Comparison of ENCODE assay signal across 19 mouse cellular contexts in the genomic region with DNA sequence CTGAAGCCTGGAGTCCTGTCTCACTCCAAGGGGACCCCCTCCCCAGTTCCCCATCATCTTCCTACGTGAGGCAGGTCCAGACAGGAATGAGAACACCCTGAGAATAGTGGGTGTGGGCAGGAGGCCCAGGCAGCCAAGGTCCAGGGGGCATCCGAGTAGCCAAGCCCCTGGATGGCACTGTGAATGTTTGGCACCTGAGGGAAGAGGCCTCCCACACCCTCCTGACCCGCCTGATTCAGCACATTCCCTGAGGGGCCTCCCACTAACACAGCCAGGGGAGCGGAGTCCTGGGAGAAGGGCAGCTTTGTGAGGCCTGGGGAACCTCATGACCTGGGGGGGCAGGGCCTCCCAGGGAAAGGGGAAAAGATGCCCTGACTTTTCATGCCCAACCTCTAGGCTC. TPM values are rescaled to one million over a fixed set of nuclear protein-coding genes. Genes with fewer than 3 reads are reported as not detected.
A peak's percentile ranks its signal among the peaks of the same experiment; 100 is the strongest.
DNase-seq lines count a peak whose midpoint lies in the region; ATAC-seq and TF ChIP-seq lines count a peak whose summit lies in the region.
"Had no signal": no experiment of that assay in that cellular context is flagged by ENCODE, and none has a peak within 500 bp of the region (broad histone marks: within the 10 kb centered on the region; RNA-seq: fewer than 3 reads in every experiment).

No protein-coding gene starts in this region.

- H3K9me3 ChIP-seq in forebrain, embryonic 10.5 days = peaks cover 4% of the 10 kb centered on the region; the same call in 1 of the 2 replicates
- H3K9me3 ChIP-seq in forebrain, embryonic 16.5 days (ENCODE audit: control insufficient read depth, low read length) = no peaks in the 10 kb centered on the region
- H3K9me3 ChIP-seq in midbrain, embryonic 10.5 days (replicated peaks) = peaks cover 3% of the 10 kb centered on the region; the same call in 1 of the 2 replicates
- 0 out of 2 replicates have a peak, but pooled peaks cover 4% of the 10 kb centered on the region for H3K9me3 ChIP-seq in midbrain, embryonic 13.5 days
- H3K9me3 ChIP-seq in kidney, postnatal 0 days (replicated peaks; ENCODE audit: low read length) = no peaks in the 10 kb centered on the region
- no peaks in the 10 kb centered on the region for H3K9me3 ChIP-seq in limb, embryonic 15.5 days
- H3K9me3 ChIP-seq: forebrain, embryonic 13.5 days; hindbrain, embryonic 15.5 days had no signal

- no peak overlapping the region for H3K4me3 ChIP-seq in forebrain, embryonic 10.5 days
- H3K4me3 ChIP-seq in forebrain, embryonic 16.5 days (replicated peaks; ENCODE audit: low read length) = no peak overlapping the region
- H3K4me3 ChIP-seq in midbrain, embryonic 10.5 days = no peak overlapping the region
- no peak overlapping the region for H3K4me3 ChIP-seq in midbrain, embryonic 13.5 days (replicated peaks)
- H3K4me3 ChIP-seq in kidney, postnatal 0 days (replicated peaks; ENCODE audit: low read depth, low read length) = no peak overlapping the region
- no peak overlapping the region for H3K4me3 ChIP-seq in limb, embryonic 15.5 days
- H3K4me3 ChIP-seq: forebrain, embryonic 13.5 days; hindbrain, embryonic 15.5 days had no signal

- peaks cover 21% of the 10 kb centered on the region for H3K4me1 ChIP-seq in forebrain, embryonic 10.5 days
- no peaks in the 10 kb centered on the region for H3K4me1 ChIP-seq in forebrain, embryonic 16.5 days (replicated peaks; ENCODE audit: control insufficient read depth, insufficient read depth, low read length)
- no peaks in the 10 kb centered on the region for H3K4me1 ChIP-seq in midbrain, embryonic 10.5 days
- H3K4me1 ChIP-seq in midbrain, embryonic 13.5 days (replicated peaks) = no peaks in the 10 kb centered on the region
- H3K4me1 ChIP-seq in kidney, postnatal 0 days (replicated peaks; ENCODE audit: insufficient read depth, low read length) = 0 out of 2 replicates have a peak, but pooled peaks cover 11% of the 10 kb centered on the region
- peaks cover 40% of the 10 kb centered on the region for H3K4me1 ChIP-seq in limb, embryonic 15.5 days
- H3K4me1 ChIP-seq: forebrain, embryonic 13.5 days had no signal

- no peak overlapping the region for H3K9ac ChIP-seq in forebrain, embryonic 16.5 days (replicated peaks; ENCODE audit: low read depth, low read length)
- H3K9ac ChIP-seq in midbrain, embryonic 13.5 days (replicated peaks) = no peak overlapping the region
- H3K9ac ChIP-seq in kidney, postnatal 0 days (ENCODE audit: low read depth, low read length) = no peak overlapping the region
- H3K9ac ChIP-seq in limb, embryonic 15.5 days = no peak overlapping the region
- H3K9ac ChIP-seq: forebrain, embryonic 13.5 days; hindbrain, embryonic 15.5 days; liver, embryonic 14.5 days had no signal

- peak overlapping the region; percentile 54 for H3K27ac ChIP-seq in forebrain, embryonic 10.5 days
- no peak overlapping the region for H3K27ac ChIP-seq in forebrain, embryonic 16.5 days (ENCODE audit: low read length)
- H3K27ac ChIP-seq in midbrain, embryonic 10.5 days (replicated peaks) = 0 out of 2 replicates have a peak overlapping the region, but pooled peaks have one; percentile 28
- no peak overlapping the region for H3K27ac ChIP-seq in midbrain, embryonic 13.5 days
- H3K27ac ChIP-seq in kidney, postnatal 0 days = peak overlapping the region; percentile 71
- peak overlapping the region; percentile 82 for H3K27ac ChIP-seq in limb, embryonic 15.5 days
- H3K27ac ChIP-seq: forebrain, embryonic 13.5 days; hindbrain, embryonic 15.5 days; liver, embryonic 14.5 days had no signal

- H3K27me3 ChIP-seq in forebrain, embryonic 10.5 days (ENCODE audit: poor library complexity, severe bottlenecking) = no peaks in the 10 kb centered on the region
- no peaks in the 10 kb centered on the region for H3K27me3 ChIP-seq in forebrain, embryonic 16.5 days (replicated peaks; ENCODE audit: control insufficient read depth, insufficient read depth, low read length)
- no peaks in the 10 kb centered on the region for H3K27me3 ChIP-seq in midbrain, embryonic 10.5 days (ENCODE audit: low read depth, poor library complexity, severe bottlenecking)
- no peaks in the 10 kb centered on the region for H3K27me3 ChIP-seq in midbrain, embryonic 13.5 days
- H3K27me3 ChIP-seq in kidney, postnatal 0 days (ENCODE audit: insufficient read depth, low read length) = no peaks in the 10 kb centered on the region
- no peaks in the 10 kb centered on the region for H3K27me3 ChIP-seq in limb, embryonic 15.5 days
- H3K27me3 ChIP-seq: forebrain, embryonic 13.5 days; hindbrain, embryonic 15.5 days had no signal

- DNase-seq in forebrain, embryonic 10.5 days (ENCODE audit: extremely low spot score, low spot score) = no peak
- DNase-seq in midbrain, embryonic 10.5 days (ENCODE audit: low spot score) = no peak
- DNase-seq in kidney, postnatal 0 days (ENCODE audit: low spot score) = no peak
- no peak for DNase-seq in embryo, embryonic 11 days
- DNase-seq: cerebellum, postnatal 10 days; heart, adult 18-20 months; heart, postnatal 36 days; thymus, postnatal 14 days had no signal

- no peak for TF ChIP-seq CTCF in kidney, postnatal 0 days (IDR thresholded peaks at IDR 0.05; ENCODE audit: low read depth)

- WGBS in forebrain, embryonic 10.5 days = 81% methylated on average over 4 of the region's 4 CpGs
- 75% methylated on average over 4 of the region's 4 CpGs for WGBS in forebrain, embryonic 16.5 days
- WGBS in midbrain, embryonic 10.5 days = 76% methylated on average over 4 of the region's 4 CpGs
- 64% methylated on average over 4 of the region's 4 CpGs for WGBS in midbrain, embryonic 13.5 days
- 42% methylated on average over 4 of the region's 4 CpGs for WGBS in kidney, postnatal 0 days
- WGBS in limb, embryonic 15.5 days = 58% methylated on average over 4 of the region's 4 CpGs

- peaks cover 29% of the 10 kb centered on the region for H3K36me3 ChIP-seq in forebrain, embryonic 10.5 days (replicated peaks)
- no peaks in the 10 kb centered on the region for H3K36me3 ChIP-seq in forebrain, embryonic 16.5 days (ENCODE audit: control insufficient read depth, insufficient read depth)
- H3K36me3 ChIP-seq in midbrain, embryonic 10.5 days = peaks cover 22% of the 10 kb centered on the region
- peaks cover 23% of the 10 kb centered on the region for H3K36me3 ChIP-seq in midbrain, embryonic 13.5 days
- H3K36me3 ChIP-seq in kidney, postnatal 0 days (ENCODE audit: insufficient read depth, low read length) = peaks cover 29% of the 10 kb centered on the region
- H3K36me3 ChIP-seq in limb, embryonic 15.5 days = peaks cover 75% of the 10 kb centered on the region
- H3K36me3 ChIP-seq: G1E had no signal

- ATAC-seq in forebrain, embryonic 16.5 days = no peak
- ATAC-seq in midbrain, embryonic 13.5 days = no peak
- ATAC-seq in kidney, postnatal 0 days (replicated peaks; ENCODE audit: low FRiP score, low read depth) = peak; percentile 58
- ATAC-seq in limb, embryonic 15.5 days (ENCODE audit: insufficient number of reproducible peaks, low FRiP score, low TSS enrichment, low read depth) = no peak
- ATAC-seq in granulocyte monocyte progenitor cell, adult 5-6 weeks (replicated peaks; ENCODE audit: poor library complexity, severe bottlenecking) = no peak
- ATAC-seq: CD4-positive, CD25-positive, alpha-beta regulatory T cell, adult 4 months; forebrain, embryonic 13.5 days; lung, postnatal 0 days had no signal

- no peak overlapping the region for H3K4me2 ChIP-seq in forebrain, embryonic 16.5 days (ENCODE audit: low read length)
- H3K4me2 ChIP-seq in midbrain, embryonic 13.5 days (replicated peaks) = no peak overlapping the region
- H3K4me2 ChIP-seq in kidney, postnatal 0 days (ENCODE audit: low read length) = no peak overlapping the region
- H3K4me2 ChIP-seq in limb, embryonic 15.5 days = no peak overlapping the region
- H3K4me2 ChIP-seq: forebrain, embryonic 13.5 days; hindbrain, embryonic 15.5 days had no signal

RNA-seq across cellular contexts. Expression of a gene that starts 23.8 kb away (rescaled TPM):
- polyA plus RNA-seq in forebrain, embryonic 10.5 days (2016; fragmentation: Nextera tagmentation; extraction: Ambion mirVana) = 2.1 and 2.2 TPM in 2 replicates
- polyA plus RNA-seq in forebrain, embryonic 16.5 days (2015; fragmentation: Nextera tagmentation; extraction: Ambion mirVana) = 0.39 and 0.53 TPM in 2 replicates
- 1.5 and 1.7 TPM in 2 replicates for polyA plus RNA-seq in midbrain, embryonic 10.5 days (2016; fragmentation: Nextera tagmentation; extraction: Ambion mirVana)
- polyA plus RNA-seq in midbrain, embryonic 13.5 days (2015; fragmentation: Nextera tagmentation; extraction: Ambion mirVana) = 0.61 and 0.67 TPM in 2 replicates
- polyA plus RNA-seq in kidney, postnatal 0 days (2015; fragmentation: Nextera tagmentation; extraction: Ambion mirVana) = 13.9 and 14.7 TPM in 2 replicates
- polyA plus RNA-seq in limb, embryonic 15.5 days (2015; fragmentation: Nextera tagmentation; extraction: Ambion mirVana) = 6.1 and 6.6 TPM in 2 replicates
- not detected in 2 replicates for total RNA-seq in granulocyte monocyte progenitor cell, adult 5-6 weeks (2014; fragmentation: Nextera tagmentation)
- total RNA-seq in granulocyte monocyte progenitor cell, adult 5-6 weeks (2017) = not detected in 2 replicates
- total RNA-seq: G1E; megakaryocyte progenitor cell, adult 5-6 weeks had no signal
- polyA plus RNA-seq: CD4-positive, CD25-positive, alpha-beta regulatory T cell, adult 4 months; G1E had no signal

RNA-seq across cellular contexts. Expression of a gene that starts 26.6 kb away (rescaled TPM):
- 14.1 and 14.3 TPM in 2 replicates for polyA plus RNA-seq in forebrain, embryonic 10.5 days (2016; fragmentation: Nextera tagmentation; extraction: Ambion mirVana)
- polyA plus RNA-seq in forebrain, embryonic 16.5 days (2015; fragmentation: Nextera tagmentation; extraction: Ambion mirVana) = 11.1 and 16.4 TPM in 2 replicates
- polyA plus RNA-seq in midbrain, embryonic 10.5 days (2016; fragmentation: Nextera tagmentation; extraction: Ambion mirVana) = 14.7 and 17.1 TPM in 2 replicates
- polyA plus RNA-seq in midbrain, embryonic 13.5 days (2015; fragmentation: Nextera tagmentation; extraction: Ambion mirVana) = 12.2 and 13.8 TPM in 2 replicates
- polyA plus RNA-seq in kidney, postnatal 0 days (2015; fragmentation: Nextera tagmentation; extraction: Ambion mirVana) = 35.0 and 35.6 TPM in 2 replicates
- polyA plus RNA-seq in limb, embryonic 15.5 days (2015; fragmentation: Nextera tagmentation; extraction: Ambion mirVana) = 34.5 and 36.3 TPM in 2 replicates
- total RNA-seq in granulocyte monocyte progenitor cell, adult 5-6 weeks (2014; fragmentation: Nextera tagmentation) = 16.4 and 16.9 TPM in 2 replicates
- total RNA-seq in granulocyte monocyte progenitor cell, adult 5-6 weeks (2017) = 3.9 and 4.9 TPM in 2 replicates
- total RNA-seq: G1E had no signal
- polyA plus RNA-seq: G1E had no signal

Comparison
In these comparisons a context has a peak if more than half of its experiments do, and no peak if none do; other contexts are left out.
1. H3K27ac ChIP-seq: peak in forebrain, embryonic 10.5 days (single experiment), midbrain, embryonic 10.5 days (single experiment), kidney, postnatal 0 days (single experiment) and limb, embryonic 15.5 days (single experiment); none in forebrain, embryonic 16.5 days (single experiment) and midbrain, embryonic 13.5 days (single experiment).